Mouse (Mus musculus) intestine, postnatal 0 days (tissue): ENCODE results near the gene Camk2g. TPM values are rescaled to one million over a fixed set of nuclear protein-coding genes. Genes with fewer than 3 reads are reported as not detected.

ENCODE experiments used
- ATAC-seq: fragments of 200-750 bp; cut with Nextera tagmentation; 2 replicates; pipeline ENCODE4 v1.8.0; 2017; ENCODE audit warnings: mild to moderate bottlenecking, moderate TSS enrichment, moderate library complexity
- H3K27ac ChIP-seq: fragments of 300-500 bp; sonication (generic); 2 replicates; pipeline ENCODE4 v1.5.1; 2014; ENCODE audit warnings: mild to moderate bottlenecking, low read depth, low read length, moderate library complexity
- H3K27me3 ChIP-seq: fragments of 300-500 bp; sonication (generic); replicated peaks from 2 replicates; pipeline ENCODE4 v1.6.1; 2014; ENCODE audit warnings: low read length, mixed read lengths; ENCODE audit not compliant: control insufficient read depth, insufficient read depth
- H3K36me3 ChIP-seq: fragments of 300-500 bp; sonication (generic); 2 replicates; pipeline ENCODE4 v1.6.1; 2014; ENCODE audit warnings: mild to moderate bottlenecking, moderate library complexity; ENCODE audit not compliant: control insufficient read depth, insufficient read depth
- H3K4me1 ChIP-seq: fragments of 300-500 bp; sonication (generic); replicated peaks from 2 replicates; pipeline ENCODE4 v1.6.1; 2014; ENCODE audit warnings: antibody characterized with exemption, low read length, mixed read lengths; ENCODE audit not compliant: control insufficient read depth, insufficient read depth
- H3K4me2 ChIP-seq: fragments of 300-500 bp; sonication (generic); replicated peaks from 2 replicates; pipeline ENCODE4 v1.6.1; 2014; ENCODE audit warnings: low read depth, mild to moderate bottlenecking, moderate library complexity
- H3K4me3 ChIP-seq: fragments of 300-500 bp; sonication (generic); 2 replicates; pipeline ENCODE4 v1.5.1; 2014; ENCODE audit warnings: low read depth, low read length
- H3K9ac ChIP-seq: fragments of 300-500 bp; sonication (generic); 2 replicates; pipeline ENCODE4 v1.6.1; 2014; ENCODE audit warnings: mild to moderate bottlenecking, low read depth, low read length
- H3K9me3 ChIP-seq: fragments of 300-500 bp; sonication (generic); 2 replicates; pipeline ENCODE4 v1.6.1; 2016; ENCODE audit warnings: mixed run types; ENCODE audit not compliant: control insufficient read depth
- CTCF ChIP-seq: sonication (generic); IDR thresholded peaks from 2 replicates; pipeline ENCODE4 v1.5.1; 2016; ENCODE audit warnings: low read depth, mild to moderate bottlenecking, control low read depth, antibody characterized with exemption, moderate library complexity
- WGBS: fragments of 180-500 bp; shearing (Covaris S2); extraction: QIAGEN DNeasy Blood & Tissue Kit; methylation state at CpG from one replicate; pipeline ENCODE4 v1.1.7; 2014; 5-methylcytosine and 5-hydroxymethylcytosine counted together
- polyA plus RNA-seq: library from polyadenylated mRNA; unstranded; fragments of >200 nt; fragmentation: Nextera tagmentation; extraction: Ambion mirVana; gene quantifications from 2 replicates; pipeline ENCODE4 v1.2.1, GENCODE M21; 2015

The Camk2g gene
- polyA plus RNA-seq, 1 experiment from 2014 or later, result 27.6 TPM

DNA sequence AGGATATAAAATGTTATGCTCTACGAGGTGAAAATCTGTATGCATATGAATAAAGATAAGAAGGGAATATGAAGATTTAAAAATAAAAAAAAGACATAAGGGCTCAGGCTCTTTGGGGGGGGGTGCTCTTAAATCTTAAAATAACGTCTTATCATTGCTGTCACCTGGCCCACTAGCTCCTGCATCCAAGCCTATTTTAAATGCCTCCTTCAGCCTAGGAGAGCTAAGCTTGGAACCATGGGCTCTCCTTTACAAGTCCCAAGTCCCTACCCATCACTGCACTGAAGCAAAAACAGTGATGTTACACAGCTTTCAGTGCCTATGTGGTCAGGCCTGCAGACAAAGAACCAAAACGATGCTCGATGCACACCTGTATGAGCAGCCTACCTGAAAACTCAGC, 4.3 kb downstream of the Camk2g start:
- Histone ChIP-seq H3K9me3 (no peaks in the 10 kb centered on the region), H3K36me3 (peaks cover 39% of the 10 kb centered on the region; the same call in 1 of the 2 replicates), H3K4me2 (no peak overlapping the region), H3K27me3 (no peaks in the 10 kb centered on the region), H3K9ac (no peak overlapping the region), H3K4me1 (peaks cover 17% of the 10 kb centered on the region), H3K4me3 (no peak overlapping the region), H3K27ac (no peak overlapping the region; the same call in 1 of the 2 replicates)
- no peak for TF ChIP-seq CTCF
- no peak for ATAC-seq
- WGBS, result 86% methylated on average over 4 of the region's 4 CpGs

DNA sequence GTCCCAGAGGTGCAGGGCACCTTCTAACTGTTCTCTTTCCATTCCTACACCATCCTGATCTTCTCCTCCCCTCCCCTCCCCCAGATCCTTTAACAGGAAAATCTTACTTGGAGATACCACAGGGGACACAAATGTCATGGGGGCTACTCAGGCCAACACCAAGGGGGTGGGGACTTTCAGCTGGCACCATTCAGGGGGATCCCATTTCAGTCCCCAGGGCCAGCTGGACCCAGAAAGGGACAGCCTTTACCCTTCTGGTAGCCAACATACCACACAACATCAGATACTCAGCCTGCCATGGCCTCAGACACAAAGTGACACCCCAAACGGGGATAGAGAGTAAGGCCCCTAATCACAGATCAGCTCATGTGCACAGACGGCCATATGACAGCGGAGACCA, 5.7 kb downstream of the Camk2g start:
- Histone ChIP-seq H3K9ac (no peak overlapping the region), H3K27ac (no peak overlapping the region; the same call in 1 of the 2 replicates), H3K4me3 (no peak overlapping the region), H3K4me1 (peaks cover 17% of the 10 kb centered on the region), H3K27me3 (no peaks in the 10 kb centered on the region), H3K4me2 (no peak overlapping the region), H3K36me3 (peaks cover 52% of the 10 kb centered on the region; the same call in 1 of the 2 replicates), H3K9me3 (no peaks in the 10 kb centered on the region)
- no peak for ATAC-seq
- WGBS, result 82% methylated on average over 3 of the region's 3 CpGs
- no peak for TF ChIP-seq CTCF

DNA sequence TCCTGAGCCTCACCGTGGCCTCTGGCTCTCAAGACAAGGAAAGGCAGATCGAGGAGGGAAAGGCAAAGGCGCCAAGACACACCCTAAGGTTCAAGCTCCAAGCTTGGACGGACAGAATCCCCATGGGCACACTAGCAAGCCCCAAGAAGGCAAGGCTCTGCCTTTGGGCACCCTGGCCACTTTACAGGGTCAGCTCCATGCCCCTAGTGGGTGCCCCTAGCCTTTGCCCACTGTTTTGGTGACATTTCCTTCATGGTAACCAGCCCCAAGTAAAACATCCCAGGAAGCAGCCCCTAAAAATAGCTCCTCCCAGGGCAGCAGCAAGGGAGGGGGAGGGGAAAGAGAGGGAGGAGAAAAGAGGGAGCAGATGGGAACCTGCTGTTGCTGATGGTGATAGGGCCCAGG, 7.3 kb downstream of the Camk2g start:
- Histone ChIP-seq H3K27ac (peak overlapping the region; percentile 81), H3K9ac (0 out of 2 replicates have a peak overlapping the region, but pooled peaks have one; percentile 31), H3K27me3 (no peaks in the 10 kb centered on the region), H3K9me3 (no peaks in the 10 kb centered on the region), H3K4me1 (peaks cover 17% of the 10 kb centered on the region), H3K4me2 (peak overlapping the region; percentile 44), H3K4me3 (no peak overlapping the region), H3K36me3 (peaks cover 50% of the 10 kb centered on the region; the same call in 1 of the 2 replicates)
- 47% methylated on average over 4 of the region's 4 CpGs for WGBS
- ATAC-seq, result peak; percentile 63
- TF ChIP-seq CTCF, result no peak

DNA sequence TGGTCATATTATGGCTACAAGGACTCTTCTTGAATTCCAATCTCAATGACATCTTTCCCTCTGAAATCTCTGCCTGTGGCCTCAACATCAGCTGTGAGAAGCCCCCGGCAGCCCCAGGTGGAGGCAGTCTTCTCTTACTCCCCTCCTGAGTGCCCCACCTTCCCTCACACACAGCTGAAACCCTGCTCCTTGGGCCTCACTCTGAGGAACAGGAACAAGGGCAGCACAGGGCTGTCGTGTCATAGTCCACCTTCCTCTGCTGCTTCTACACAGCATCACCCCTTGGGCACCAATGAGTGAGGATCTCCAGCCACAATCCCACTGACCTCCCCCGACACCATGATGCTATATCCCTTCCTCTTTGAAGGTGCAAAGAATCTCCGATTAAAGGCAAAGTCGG, 7.9 kb downstream of the Camk2g start:
- no peaks in the 10 kb centered on the region for H3K9me3 ChIP-seq
- TF ChIP-seq CTCF, result no peak
- H3K4me3 ChIP-seq, result no peak overlapping the region
- H3K27me3 ChIP-seq, result no peaks in the 10 kb centered on the region
- 0 out of 2 replicates have a peak overlapping the region, but pooled peaks have one; percentile 31 for H3K9ac ChIP-seq
- peak; percentile 70 for ATAC-seq
- H3K27ac ChIP-seq, result peak overlapping the region; percentile 81
- 66% methylated on average over 5 of the region's 5 CpGs for WGBS
- H3K4me2 ChIP-seq, result peak overlapping the region; percentile 44
- H3K36me3 ChIP-seq, result peaks cover 45% of the 10 kb centered on the region; the same call in 1 of the 2 replicates
- H3K4me1 ChIP-seq, result peaks cover 17% of the 10 kb centered on the region

DNA sequence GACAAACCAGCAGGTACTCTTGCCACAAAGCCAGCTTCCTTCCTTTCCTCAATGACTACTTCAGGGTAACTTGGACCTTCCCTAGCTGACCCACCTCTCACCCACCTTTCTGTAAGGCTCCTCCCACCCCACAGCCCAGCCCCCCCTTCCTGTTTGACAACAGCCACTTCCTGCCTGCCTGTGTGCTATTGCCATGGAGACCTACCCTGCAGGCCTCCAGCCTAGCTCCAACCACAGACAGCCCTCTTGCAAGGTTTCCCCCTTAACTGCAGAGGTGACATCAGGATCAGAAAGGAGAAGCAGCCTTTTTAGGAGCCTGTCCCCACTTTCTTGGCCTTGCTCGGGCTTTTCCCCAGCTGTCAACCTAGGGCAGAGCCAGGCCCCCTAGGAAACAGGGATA, 8.7 kb downstream of the Camk2g start:
- Histone ChIP-seq H3K36me3 (peaks cover 47% of the 10 kb centered on the region; the same call in 1 of the 2 replicates), H3K9ac (no peak overlapping the region; the same call in 1 of the 2 replicates), H3K27ac (peak overlapping the region; percentile 81; the same call in 1 of the 2 replicates), H3K9me3 (no peaks in the 10 kb centered on the region), H3K4me2 (peak overlapping the region; percentile 7; the same call in 1 of the 2 replicates), H3K4me3 (no peak overlapping the region), H3K4me1 (peaks cover 17% of the 10 kb centered on the region), H3K27me3 (no peaks in the 10 kb centered on the region)
- 54% methylated on average over 1 of the region's 1 CpGs for WGBS
- TF ChIP-seq CTCF, result no peak
- ATAC-seq, result no peak

DNA sequence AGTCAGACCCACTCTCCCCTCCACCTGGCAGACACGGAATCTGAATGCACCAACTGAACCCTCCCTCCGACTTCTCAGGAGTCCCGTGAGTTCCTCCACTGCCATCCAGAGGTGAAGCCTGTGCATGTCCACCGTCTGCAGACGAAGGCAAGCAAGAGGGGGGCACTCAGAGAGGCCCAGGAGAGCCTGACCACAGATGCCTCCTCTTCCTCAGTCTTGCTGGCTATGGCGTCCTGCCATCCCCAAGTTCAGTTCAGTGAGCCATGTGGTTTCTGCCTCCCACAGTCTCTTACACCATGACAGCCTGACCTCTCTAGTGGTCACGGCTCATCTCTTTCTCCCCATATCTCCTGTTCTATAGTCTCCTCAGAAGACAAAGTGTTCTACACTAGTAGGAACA, 9.2 kb downstream of the Camk2g start:
- WGBS, result 82% methylated on average over 7 of the region's 7 CpGs
- H3K27ac ChIP-seq, result no peak overlapping the region

More for the DNA sequence above, 9.2 kb downstream of the Camk2g start:
- peaks cover 17% of the 10 kb centered on the region for H3K4me1 ChIP-seq
- no peak overlapping the region for H3K4me2 ChIP-seq
- no peak overlapping the region for H3K4me3 ChIP-seq
- no peaks in the 10 kb centered on the region for H3K27me3 ChIP-seq
- peak; percentile 29 for TF ChIP-seq CTCF
- H3K9me3 ChIP-seq, result no peaks in the 10 kb centered on the region
- no peak for ATAC-seq
- peaks cover 45% of the 10 kb centered on the region; the same call in 1 of the 2 replicates for H3K36me3 ChIP-seq
- no peak overlapping the region for H3K9ac ChIP-seq
